Mouse (Mus musculus): ENCODE results near the gene Atxn7l1.
A peak's percentile ranks its signal among the peaks of the same experiment; 100 is the strongest.
"Not testable (repeated sequence)": the region's sequence is repeated elsewhere in the genome, so short reads cannot be mapped to it uniquely, and the experiment has no call there.

Atxn7l1 gene

DNA sequence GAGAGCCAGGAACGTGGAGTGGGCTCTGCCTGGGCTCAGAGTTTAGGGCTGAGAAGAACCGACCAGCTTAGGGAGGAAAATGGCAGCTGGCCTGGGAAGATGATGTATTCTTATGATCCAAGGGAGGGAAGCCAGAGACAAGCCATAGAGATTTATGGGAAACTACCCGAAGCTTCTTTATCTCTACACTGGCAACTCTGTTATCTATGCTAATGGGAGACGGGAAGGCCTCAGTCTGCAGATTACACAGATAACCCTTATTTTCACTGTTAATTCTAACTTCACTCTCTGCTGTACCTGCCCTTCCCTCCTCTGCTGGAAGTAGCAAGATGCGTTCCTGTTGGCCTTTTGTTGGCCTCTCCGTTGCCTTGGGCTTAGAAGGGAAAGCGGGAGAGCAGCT, 5.6 kb downstream of the Atxn7l1 start:
- DNase-seq (ENCODE audit: low spot score), result no peak

DNA sequence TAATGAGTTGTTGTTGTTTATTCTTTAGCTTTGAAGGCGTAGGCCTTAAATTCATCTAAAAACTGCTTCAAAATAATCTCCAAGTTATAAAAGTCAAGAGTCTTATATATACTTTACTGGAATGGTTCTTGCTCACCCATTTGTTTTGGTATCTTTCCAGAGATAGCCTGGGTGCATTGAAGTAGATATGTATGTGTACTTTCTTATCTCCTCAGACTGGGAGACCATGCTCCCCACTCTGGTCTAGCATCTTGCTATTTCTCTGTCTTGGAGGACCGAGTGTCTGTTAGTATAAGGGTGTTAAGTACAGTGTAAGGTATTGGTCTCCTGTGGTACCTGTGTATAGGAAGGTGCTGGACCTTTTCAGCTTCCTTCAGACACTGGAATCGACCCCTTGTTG, 6.4 kb downstream of the Atxn7l1 start:
- no peak for DNase-seq (ENCODE audit: low spot score)

DNA sequence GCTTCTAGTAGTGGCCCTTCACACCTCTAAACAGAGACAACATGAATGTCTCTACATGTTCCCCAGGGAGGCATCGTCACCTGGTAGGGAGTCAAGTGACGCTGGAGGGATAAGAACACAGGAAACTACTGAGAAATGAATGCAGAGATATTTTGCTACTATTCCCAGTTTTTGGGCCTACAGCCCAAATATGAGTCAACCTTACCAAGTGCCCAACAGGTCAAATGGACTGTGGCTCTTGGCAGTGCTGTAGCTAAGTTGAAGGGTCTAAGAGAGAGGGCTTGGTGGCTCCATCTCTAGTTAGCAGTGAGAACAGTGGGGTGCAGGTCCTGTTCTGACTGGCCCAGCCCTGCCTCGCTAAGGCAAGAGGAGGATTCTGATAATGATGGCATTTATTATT, 7.2 kb downstream of the Atxn7l1 start:
- DNase-seq (ENCODE audit: low spot score), result no peak

DNA sequence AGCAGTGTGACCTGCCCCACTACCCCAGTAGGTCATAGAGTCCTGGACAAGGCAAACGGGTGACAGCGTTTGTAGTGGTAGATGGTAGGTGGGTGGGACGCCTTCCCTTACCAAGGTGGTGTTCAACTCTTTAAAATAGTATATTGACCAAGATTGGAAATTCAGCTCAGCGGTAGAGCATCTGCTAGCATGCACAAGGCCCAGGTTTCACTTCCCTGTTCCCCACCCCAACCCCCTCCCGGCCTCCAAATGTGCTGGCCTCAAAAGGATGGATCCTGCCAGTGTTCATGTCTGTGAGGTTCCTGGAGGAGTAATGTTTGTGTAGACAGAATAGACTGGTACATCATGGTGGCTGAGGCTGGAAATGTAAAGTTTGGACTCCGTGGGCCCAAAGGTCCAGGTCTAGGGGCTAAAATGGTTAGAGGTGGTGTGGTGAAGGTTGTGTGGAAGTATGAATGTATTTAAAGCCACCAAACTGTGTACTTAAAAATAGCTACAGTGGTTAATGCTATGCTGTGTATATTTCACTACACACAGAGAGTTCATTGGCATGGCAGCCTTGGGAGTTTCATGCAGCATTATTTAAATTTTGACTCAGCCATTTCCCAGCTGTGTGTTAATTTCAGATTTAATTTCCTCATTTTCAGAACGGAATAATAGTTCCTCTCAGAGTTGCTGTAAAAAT, 9.0 kb downstream of the Atxn7l1 start:
- no peak for DNase-seq (ENCODE audit: low spot score)

DNA sequence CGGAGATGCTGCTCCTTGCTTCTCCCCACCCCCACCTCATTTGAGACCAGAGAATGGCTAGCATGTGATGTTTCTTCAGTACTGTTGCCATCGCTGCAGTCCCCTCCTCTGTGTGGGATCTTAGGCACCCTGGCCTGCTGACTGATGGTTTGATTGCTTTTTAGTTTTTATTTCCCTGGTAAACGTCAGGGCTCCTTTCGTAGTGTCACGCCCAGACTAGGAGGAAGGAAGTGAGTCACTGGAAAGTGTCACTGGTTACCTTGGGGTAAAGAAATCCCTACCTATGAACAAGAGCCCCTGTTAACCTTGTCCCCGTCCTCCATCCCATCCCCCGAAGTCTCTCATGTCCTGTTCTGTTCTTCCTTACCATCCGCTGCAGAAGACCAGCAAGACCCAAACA, 10.8 kb downstream of the Atxn7l1 start:
- no peak for DNase-seq (ENCODE audit: low spot score)

DNA sequence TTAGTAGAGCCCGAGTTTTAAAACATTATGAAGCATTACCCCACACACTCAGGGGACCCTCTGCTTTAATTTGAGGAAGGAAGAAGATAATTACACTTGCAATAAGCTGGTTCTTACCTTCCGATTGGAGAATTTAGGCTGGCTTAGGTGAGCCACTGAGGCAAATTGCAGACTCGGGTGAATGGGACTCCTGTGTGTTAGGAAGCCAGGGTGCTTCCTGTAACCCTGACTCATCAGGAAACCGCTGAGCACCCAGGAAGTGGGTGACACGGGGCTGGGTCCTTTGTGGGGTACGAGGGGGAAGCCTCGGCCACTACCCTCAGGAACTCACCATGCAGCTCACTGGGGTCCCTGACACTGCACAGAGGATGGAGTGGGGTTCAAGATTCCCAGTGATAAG, 12.9 kb downstream of the Atxn7l1 start:
- no peak for DNase-seq (ENCODE audit: low spot score)

DNA sequence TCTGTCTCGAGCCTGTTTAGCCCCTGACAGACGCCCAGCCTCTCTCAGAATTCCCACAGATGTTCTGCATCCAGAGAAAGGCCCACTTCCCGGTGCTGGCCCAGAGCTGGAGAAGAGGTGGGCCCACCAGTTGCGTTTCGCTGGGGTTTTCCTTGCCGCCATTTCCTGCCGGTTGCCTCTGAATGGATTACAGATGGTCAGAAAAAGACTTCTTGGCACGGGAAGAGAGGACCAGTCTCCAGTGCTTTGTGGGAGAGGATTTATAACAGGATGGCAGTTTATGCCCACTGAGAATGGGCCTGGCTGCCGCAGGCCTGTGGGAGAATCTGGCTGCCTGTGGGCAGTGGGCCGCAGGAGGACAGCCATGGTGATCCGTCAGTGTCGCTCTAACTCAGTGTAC, 15.0 kb downstream of the Atxn7l1 start:
- no peak for DNase-seq (ENCODE audit: low spot score)

DNA sequence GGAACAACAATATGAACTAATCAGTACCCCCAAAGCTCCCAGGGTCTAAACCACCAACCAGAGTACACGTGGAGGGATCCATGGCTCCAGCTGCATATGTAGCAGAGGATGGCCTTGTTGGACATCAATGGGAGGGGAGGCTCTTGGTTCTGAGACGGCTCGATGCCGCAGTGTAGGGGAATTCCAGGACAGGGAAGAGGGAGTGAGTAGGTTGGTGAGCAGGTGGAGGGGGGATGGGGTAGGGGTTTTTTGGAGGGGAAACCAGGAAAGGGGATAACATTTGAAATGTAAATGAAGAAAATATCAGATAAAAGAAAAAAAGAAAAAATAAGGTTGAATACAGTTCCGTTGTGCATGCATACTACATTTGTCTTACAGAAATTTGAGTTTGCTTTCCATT, 16.5 kb downstream of the Atxn7l1 start:
- not testable (repeated sequence) for DNase-seq (ENCODE audit: low spot score)

DNA sequence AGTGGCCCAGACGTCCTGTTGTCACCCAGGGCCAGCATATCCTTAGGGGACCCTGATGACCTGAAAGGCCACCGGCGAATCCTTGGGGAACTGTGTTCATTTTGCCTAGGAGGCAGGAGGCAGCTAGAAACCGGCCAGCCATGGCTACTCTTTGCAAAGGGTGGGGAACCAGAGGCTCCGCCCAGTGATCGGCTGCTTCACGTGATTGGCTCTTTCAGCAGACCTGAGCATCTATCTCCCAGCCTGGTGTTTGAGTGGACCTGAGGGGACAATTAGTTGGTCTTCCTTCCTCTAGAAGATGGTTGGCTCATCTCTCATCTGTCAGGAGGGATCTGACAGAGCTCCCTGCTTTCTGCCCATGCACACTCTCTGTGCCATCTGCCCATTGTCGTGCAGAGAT, 19.2 kb downstream of the Atxn7l1 start:
- no peak for DNase-seq (ENCODE audit: low spot score)

DNA sequence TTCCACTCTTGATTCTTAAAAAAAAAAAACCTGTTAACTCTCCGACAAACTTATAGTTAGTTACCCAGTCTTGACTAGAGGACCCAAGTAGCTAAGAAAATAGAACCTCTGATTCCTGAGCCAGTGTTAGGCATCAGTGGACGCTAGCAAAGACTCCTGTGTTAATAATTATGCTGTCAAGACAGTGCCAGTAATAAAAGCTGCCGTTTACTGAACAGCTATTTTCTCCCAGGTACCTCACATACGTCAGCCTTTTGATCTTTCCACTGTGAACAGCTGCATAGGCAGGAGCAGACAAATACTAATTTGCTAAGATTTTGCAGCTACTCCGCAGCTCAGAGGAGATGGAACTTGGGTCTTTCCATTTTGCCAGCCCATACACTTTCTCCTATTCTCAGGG, 20.1 kb downstream of the Atxn7l1 start:
- no peak for DNase-seq (ENCODE audit: low spot score)

DNA sequence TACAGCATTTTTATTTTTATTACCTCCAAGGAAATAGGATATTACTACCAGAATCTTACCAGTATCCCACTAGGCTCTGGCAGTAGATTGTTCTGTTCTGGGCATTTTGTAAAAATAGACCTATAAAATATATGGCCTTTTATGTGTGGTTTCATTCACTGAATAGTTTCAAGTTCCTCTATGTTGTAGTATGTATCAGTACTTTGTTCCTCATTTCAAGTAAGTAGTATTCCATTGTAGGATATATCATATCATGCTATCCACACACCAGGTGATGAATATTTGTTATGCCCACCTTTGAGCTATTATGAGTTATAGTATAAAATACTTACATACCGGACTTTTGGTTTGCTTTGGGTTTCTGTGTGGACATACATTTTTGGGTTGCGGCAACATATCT, 21.0 kb downstream of the Atxn7l1 start:
- no peak for DNase-seq (ENCODE audit: low spot score)

DNA sequence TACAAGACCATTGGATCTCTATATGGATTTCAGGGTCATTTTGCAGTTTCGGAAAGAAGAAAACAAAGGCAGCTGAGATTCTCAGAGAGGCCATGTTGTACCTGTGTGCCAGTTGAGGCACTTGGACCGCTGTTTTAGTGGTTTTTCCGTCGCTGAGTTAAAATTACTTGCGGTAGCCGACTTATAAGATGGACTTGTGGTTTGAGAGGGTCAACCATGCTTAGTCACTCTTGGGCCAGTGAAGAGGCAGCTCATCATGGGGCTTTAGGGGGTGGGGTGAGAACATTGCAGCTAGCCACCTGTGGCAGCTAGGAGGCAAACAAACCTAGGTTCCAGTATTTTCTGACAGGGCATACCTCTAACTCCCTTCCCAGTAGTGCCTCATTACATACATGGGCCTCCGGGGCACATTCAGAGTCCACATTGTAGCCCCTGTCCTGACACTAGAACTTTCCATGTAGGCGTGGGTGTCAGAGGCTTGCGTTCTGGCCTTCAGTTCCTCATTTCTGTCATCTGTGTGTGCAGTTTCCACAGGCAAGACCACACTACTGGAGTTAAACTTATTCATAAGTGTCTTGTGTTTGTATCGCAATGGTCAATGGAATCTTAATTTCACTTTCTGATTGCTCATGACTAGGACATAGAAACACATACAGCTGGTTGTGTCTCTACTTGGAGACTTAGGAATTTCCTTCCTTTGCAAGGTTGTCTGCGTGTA, 22.4 kb downstream of the Atxn7l1 start:
- DNase-seq (ENCODE audit: low spot score), result peak; percentile 51

DNA sequence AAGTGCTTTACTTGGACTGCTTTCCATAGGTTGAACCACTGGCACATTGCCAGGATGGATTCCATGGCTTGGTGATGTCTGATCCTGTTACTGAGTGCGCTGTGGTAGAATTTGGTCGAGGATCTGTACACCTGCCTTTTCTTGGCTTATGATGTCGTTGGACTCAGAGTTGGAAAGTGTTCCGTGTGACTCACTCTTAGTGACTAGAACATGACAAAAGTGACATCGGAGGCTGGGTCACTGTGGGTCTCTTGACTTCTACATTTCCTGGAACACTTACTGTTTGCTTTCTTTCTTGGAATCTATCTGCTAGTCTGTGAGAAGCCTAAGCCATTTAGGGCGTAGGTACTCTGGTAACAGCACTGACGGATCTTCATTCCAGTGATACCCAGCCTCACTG, 23.3 kb downstream of the Atxn7l1 start:
- no peak for DNase-seq (ENCODE audit: low spot score)

DNA sequence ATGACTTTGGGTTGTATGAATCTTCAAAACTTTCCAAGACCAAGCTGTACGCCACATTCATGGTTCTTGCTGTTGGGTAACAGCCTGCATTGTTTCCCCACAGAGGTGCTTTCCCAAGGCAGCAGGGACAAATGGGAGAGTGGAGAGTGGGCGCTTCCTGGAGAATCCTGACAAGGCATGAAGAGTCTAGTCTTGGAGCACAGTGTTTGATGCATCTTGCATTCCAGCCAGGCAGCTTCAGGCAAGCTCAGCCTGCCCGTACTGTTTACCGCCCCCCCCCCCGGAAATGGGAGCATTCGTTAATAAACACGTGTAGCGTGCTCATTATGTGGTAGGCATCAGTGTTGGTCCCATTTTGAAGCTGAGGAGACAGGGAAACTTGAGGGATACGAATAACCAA, 25.4 kb downstream of the Atxn7l1 start:
- no peak for DNase-seq (ENCODE audit: low spot score)

DNA sequence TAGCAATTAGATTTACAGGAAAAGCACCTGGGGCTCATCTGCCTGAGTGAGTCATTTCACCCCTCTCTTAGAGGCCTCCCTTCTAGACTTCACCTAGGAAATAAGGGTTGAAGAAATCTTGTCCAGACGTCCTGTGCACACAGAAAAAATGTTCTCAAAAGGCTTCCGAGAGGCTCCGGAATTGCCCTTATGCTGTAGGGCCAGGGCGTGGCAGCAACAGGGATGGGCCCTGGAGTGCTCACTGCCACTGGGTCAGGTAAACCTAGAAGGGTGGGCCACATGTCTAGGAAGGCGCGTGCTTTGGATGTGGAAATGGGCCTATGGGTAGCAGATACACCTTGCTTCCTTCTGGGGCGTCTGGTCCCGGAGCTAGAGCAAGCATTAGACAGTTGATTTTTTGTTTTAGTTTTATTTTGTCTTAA, 26.2 kb downstream of the Atxn7l1 start:
- peak; percentile 58 for DNase-seq (ENCODE audit: low spot score)

DNA sequence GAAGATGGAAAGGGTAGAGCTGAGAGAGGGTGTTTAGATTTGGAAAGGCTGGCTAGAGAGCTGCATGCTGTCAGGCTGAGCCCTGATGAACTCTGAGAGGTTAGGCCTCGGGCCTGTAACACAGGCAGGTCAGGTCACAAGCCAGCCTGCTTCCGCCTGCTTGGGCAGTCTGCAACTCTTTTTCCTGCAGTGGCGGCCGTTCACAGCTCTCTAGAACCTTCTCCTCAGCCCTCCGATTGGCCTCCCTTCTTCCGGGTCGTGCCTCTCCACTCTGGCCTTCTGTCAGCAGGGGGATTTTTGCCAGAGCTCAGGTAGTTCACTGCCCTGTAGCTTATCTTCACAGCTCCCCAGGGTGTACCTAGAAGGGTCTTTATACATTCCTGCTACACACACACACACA, 26.7 kb downstream of the Atxn7l1 start:
- DNase-seq (ENCODE audit: low spot score), result no peak

DNA sequence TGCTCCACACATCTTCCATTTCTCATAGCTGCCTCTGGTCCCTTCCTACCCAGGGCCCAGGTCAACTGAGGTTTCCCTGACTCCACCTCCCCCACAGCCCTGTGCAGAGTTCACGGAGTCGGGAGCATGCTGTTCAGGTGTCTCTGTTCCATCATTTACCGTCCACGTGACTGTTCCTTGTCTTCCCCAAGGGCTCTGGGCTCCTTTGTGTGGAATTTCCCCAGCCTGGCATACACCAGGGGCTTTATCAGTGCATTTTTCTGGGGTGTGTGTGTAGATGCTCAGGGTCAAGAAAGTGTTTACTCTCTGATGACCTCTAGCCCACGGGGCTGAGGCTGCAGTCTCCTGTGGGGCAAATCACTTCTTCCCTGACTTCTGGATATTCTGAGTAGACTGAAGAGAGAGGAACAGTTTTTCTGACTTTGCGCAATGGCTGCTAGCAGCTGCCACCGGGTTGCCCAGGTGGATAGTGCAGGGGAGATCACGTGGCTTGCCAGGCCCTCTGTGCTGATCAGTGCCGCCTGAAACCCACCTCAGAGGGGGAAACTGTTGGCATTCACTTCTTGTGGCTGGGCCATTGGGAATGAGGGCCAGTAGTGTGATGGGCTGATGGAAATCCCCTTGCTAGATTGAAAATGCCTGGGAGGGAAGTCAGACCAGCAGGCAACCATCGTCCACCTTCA, 27.3 kb downstream of the Atxn7l1 start:
- DNase-seq (ENCODE audit: low spot score), result no peak

DNA sequence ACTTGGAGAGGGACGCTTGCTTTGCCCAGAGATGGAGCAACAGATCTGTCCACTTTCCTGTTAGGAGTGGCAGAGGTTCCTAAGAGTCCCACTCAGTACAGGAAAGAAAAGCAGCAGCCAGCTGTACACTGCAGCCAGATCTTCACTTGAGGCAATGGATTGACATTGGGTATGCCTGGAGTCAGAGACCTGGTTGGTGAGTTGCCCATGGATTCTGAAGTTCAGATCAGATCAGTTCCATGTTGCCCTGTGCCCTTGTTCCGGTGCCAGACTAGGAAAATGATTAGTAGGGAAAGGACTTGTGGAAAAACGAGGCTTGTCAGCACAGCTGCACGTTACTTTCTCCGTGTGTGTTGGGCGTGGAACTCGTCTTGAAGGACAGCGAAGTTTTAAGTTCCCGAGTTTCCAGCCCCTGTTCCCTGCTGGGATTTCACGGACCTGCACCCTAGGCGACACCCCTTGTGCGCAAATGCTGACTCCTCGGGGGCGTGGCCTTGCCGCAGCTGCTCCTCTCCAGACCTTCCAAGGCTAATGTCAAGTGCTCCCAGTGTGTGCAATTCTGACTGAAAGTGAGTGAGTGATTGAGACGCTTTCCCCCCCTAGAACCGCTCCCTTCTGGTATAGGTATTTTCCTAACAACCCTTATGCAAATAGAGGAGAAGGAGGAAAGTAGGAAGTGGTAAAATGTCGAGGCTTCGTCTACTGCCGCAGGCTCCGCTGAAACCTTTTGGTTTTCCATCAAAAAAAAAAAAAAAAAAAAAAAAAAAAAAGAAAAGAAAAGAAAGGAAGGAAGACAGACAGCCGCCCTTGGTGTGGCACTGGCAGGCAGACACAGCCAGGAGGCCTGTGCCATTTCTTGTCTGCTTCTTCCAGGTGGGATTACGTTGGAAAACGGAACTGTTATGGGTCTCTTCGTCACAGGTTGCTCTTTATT, 28.4 kb downstream of the Atxn7l1 start:
- peak; percentile 82 for DNase-seq (ENCODE audit: low spot score)

DNA sequence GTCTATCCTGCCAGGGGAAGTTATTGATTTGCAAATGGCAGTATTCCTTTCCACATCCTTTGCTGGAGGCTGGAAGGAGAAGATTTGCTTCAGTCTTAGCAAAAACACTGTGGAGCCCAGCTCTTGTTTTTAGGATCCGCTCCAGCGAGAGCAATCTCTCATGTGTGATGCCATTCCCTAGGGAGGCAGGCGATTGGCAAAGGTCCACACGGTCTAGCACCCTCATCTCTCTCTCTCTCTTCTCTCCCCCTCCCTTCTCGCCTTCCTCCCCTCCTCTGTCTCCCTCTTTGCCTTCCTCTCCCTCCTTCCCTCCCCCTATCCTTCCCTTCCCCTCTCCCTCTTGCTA, 29.0 kb downstream of the Atxn7l1 start:
- no peak for DNase-seq (ENCODE audit: low spot score)

DNA sequence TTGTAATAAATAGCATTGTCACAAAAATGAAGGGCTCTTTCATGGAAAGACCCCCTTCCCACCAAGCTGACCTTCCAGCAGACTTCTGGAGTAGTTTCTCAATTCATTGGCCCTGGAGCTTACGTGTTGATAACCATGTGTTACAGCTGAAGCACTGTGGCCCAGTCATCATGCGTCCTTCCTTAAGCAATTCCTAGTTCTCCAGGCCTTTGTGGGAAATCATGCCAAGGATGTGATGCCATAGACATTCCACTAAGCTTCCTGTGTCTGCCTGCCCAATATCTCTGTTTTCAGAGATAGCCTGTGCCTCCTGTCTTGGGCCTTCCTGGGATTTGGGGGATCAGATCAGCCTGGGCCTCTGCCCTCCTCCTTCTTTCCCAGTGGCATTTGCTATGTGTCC, 32.9 kb downstream of the Atxn7l1 start:
- no peak for DNase-seq (ENCODE audit: low spot score)

DNA sequence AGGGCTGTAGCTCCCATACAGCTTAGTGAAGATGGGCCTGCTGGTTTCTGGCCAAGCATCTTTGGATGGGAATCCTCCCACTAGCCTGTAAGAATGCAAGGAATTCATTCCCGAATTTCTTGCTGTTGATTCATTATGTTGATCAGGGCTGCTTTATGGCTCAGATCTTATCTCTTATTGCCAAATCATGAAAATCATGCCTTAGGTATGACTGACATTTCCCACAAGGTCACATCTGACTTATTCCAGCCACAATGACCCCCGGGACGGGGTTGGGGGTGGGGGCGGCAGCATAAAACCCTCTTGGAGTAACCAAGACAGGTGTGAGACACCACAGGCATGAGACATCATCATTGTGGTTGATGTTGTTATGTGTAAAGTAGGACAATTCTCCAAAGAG, 34.4 kb downstream of the Atxn7l1 start:
- DNase-seq (ENCODE audit: low spot score), result no peak

DNA sequence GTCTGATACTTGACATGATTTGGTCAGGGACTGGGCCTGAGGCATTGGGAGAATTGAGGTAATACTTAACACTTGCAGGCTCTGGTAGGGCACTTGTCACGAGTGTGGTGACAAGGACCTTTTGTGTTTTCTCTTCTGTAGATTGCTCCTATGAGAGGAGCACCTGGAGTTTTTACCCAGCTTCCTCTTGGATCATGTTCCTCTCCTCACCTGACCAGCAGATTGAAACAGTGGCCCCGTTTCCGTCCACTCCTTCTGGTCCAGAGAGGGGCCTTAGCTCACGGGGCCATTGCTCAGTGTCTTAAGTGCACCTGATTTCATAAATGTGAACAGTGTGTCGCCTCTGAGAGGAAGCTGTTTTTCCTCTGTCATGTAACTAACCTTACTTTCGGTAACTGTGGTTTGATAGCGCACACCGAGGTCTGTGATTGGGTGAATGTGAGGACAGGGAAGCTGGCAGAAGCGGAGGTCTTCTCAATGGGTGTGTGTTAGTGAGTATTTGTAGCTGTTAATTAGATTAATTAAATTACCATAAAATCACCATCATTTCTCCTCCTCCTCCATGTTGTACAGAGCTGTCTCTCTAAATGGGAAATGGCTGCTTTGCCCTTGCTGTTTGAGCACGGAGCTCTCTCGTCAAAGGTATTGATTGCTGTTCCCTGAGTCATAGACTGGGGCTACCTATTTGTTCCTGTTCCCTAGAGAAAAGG, 35.1 kb downstream of the Atxn7l1 start:
- no peak for DNase-seq (ENCODE audit: low spot score)
